ENCODE assay signal across 24 mouse cellular contexts in genomic region chr3:56824157-56824556, GRCm38 (mm10).
A peak's percentile ranks its signal among the peaks of the same experiment; 100 is the strongest.
DNase-seq lines count a peak whose midpoint lies in the region; ATAC-seq and TF ChIP-seq lines count a peak whose summit lies in the region.
"Had no signal": no experiment of that assay in that cellular context is flagged by ENCODE, and none has a peak within 500 bp of the region (broad histone marks: within the 10 kb centered on the region; RNA-seq: fewer than 3 reads in every experiment).

No protein-coding gene starts in this region.

- no peaks in the 10 kb centered on the region for H3K36me3 ChIP-seq in forebrain, embryonic 13.5 days (ENCODE audit: poor library complexity, severe bottlenecking)
- no peaks in the 10 kb centered on the region for H3K36me3 ChIP-seq in forebrain, embryonic 12.5 days (replicated peaks)
- H3K36me3 ChIP-seq in hindbrain, embryonic 16.5 days (ENCODE audit: control insufficient read depth, insufficient read depth, low read length), result no peaks in the 10 kb centered on the region
- H3K36me3 ChIP-seq in hindbrain, embryonic 12.5 days, result no peaks in the 10 kb centered on the region
- H3K36me3 ChIP-seq: heart, embryonic 12.5 days; heart, embryonic 15.5 days; hindbrain, embryonic 10.5 days; hindbrain, embryonic 15.5 days had no signal

- no peak overlapping the region for H3K9ac ChIP-seq in forebrain, embryonic 13.5 days
- H3K9ac ChIP-seq in forebrain, embryonic 12.5 days, result no peak overlapping the region
- H3K9ac ChIP-seq in hindbrain, embryonic 16.5 days (ENCODE audit: low read depth, low read length), result no peak overlapping the region
- H3K9ac ChIP-seq in hindbrain, embryonic 12.5 days, result no peak overlapping the region
- H3K9ac ChIP-seq: heart, embryonic 12.5 days; heart, embryonic 15.5 days; hindbrain, embryonic 15.5 days had no signal

- no peak for TF ChIP-seq POLR2A in brain, embryonic 14.5 days (IDR thresholded peaks at IDR 0.05; ENCODE audit: borderline replicate concordance, extremely low read depth, insufficient read depth, insufficient read length, poor library complexity, severe bottlenecking)

- TF ChIP-seq CTCF in brain, embryonic 14.5 days (IDR thresholded peaks at IDR 0.05; ENCODE audit: borderline replicate concordance, extremely low read depth, insufficient read depth, insufficient read length), result no peak

- no peak overlapping the region for H3K4me3 ChIP-seq in forebrain, embryonic 13.5 days
- H3K4me3 ChIP-seq in forebrain, embryonic 12.5 days (replicated peaks), result no peak overlapping the region
- no peak overlapping the region for H3K4me3 ChIP-seq in hindbrain, embryonic 16.5 days (ENCODE audit: low read length)
- H3K4me3 ChIP-seq in hindbrain, embryonic 12.5 days, result no peak overlapping the region
- H3K4me3 ChIP-seq: heart, embryonic 12.5 days; heart, embryonic 15.5 days; hindbrain, embryonic 10.5 days; hindbrain, embryonic 15.5 days had no signal

- no peak overlapping the region for H3K27ac ChIP-seq in forebrain, embryonic 13.5 days
- no peak overlapping the region for H3K27ac ChIP-seq in forebrain, embryonic 12.5 days
- H3K27ac ChIP-seq in hindbrain, embryonic 16.5 days (ENCODE audit: low read depth, low read length), result no peak overlapping the region
- no peak overlapping the region for H3K27ac ChIP-seq in hindbrain, embryonic 12.5 days
- H3K27ac ChIP-seq: heart, embryonic 15.5 days; hindbrain, embryonic 10.5 days; hindbrain, embryonic 15.5 days had no signal

- H3K9me3 ChIP-seq in forebrain, embryonic 13.5 days (replicated peaks), result no peaks in the 10 kb centered on the region
- H3K9me3 ChIP-seq in forebrain, embryonic 12.5 days, result no peaks in the 10 kb centered on the region
- H3K9me3 ChIP-seq in hindbrain, embryonic 16.5 days (ENCODE audit: control insufficient read depth, low read length), result no peaks in the 10 kb centered on the region
- H3K9me3 ChIP-seq in hindbrain, embryonic 12.5 days (replicated peaks), result no peaks in the 10 kb centered on the region
- H3K9me3 ChIP-seq: heart, embryonic 12.5 days; heart, embryonic 15.5 days; hindbrain, embryonic 10.5 days; hindbrain, embryonic 15.5 days had no signal

- no peak overlapping the region for H3K4me2 ChIP-seq in forebrain, embryonic 13.5 days
- H3K4me2 ChIP-seq in forebrain, embryonic 12.5 days, result no peak overlapping the region
- no peak overlapping the region for H3K4me2 ChIP-seq in hindbrain, embryonic 16.5 days (ENCODE audit: low read length)
- H3K4me2 ChIP-seq in hindbrain, embryonic 12.5 days (replicated peaks), result no peak overlapping the region
- H3K4me2 ChIP-seq: heart, embryonic 12.5 days; heart, embryonic 15.5 days; hindbrain, embryonic 15.5 days had no signal

- no peaks in the 10 kb centered on the region for H3K27me3 ChIP-seq in forebrain, embryonic 13.5 days
- H3K27me3 ChIP-seq in forebrain, embryonic 12.5 days, result no peaks in the 10 kb centered on the region
- no peaks in the 10 kb centered on the region for H3K27me3 ChIP-seq in hindbrain, embryonic 16.5 days (replicated peaks; ENCODE audit: control insufficient read depth, insufficient read depth, low read length)
- H3K27me3 ChIP-seq in hindbrain, embryonic 12.5 days, result no peaks in the 10 kb centered on the region
- H3K27me3 ChIP-seq: heart, embryonic 12.5 days; heart, embryonic 15.5 days; hindbrain, embryonic 15.5 days had no signal

- H3K4me1 ChIP-seq in forebrain, embryonic 13.5 days, result no peaks in the 10 kb centered on the region
- no peaks in the 10 kb centered on the region for H3K4me1 ChIP-seq in forebrain, embryonic 12.5 days
- H3K4me1 ChIP-seq in hindbrain, embryonic 16.5 days (ENCODE audit: control insufficient read depth, insufficient read depth, low read depth, low read length), result no peaks in the 10 kb centered on the region
- H3K4me1 ChIP-seq in hindbrain, embryonic 12.5 days, result no peaks in the 10 kb centered on the region
- H3K4me1 ChIP-seq: heart, embryonic 12.5 days; heart, embryonic 15.5 days; hindbrain, embryonic 10.5 days; hindbrain, embryonic 15.5 days had no signal

- DNase-seq in brain, embryonic 14.5 days (ENCODE audit: low read depth), result peak; percentile 28
- no peak for DNase-seq in cerebellum, adult 9-10 months
- DNase-seq: adrenal gland, adult 8-10 months; adrenal gland, postnatal 25 days; cerebellum, adult 11-12 months; cerebellum, adult 8-10 months; cerebellum, postnatal 14 days; gastrocnemius, postnatal 25 days; heart, adult 18-20 months; heart, postnatal 10 days; heart, postnatal 36 days; kidney, adult 18-20 months; kidney, adult 9 months had no signal

- ATAC-seq in forebrain, embryonic 13.5 days, result peak; percentile 51; the same call in 1 of the 2 replicates
- no peak for ATAC-seq in forebrain, embryonic 12.5 days (ENCODE audit: low FRiP score)
- 0 out of 2 replicates have a peak, but pooled peaks have one; percentile 34 for ATAC-seq in hindbrain, embryonic 16.5 days
- no peak for ATAC-seq in hindbrain, embryonic 12.5 days (ENCODE audit: low FRiP score)
- ATAC-seq: activated CD4-positive, CD25-positive, alpha-beta regulatory T cell, adult 4 months; inflammation-experienced regulatory T-cells, adult 6 months; intestine, embryonic 16.5 days had no signal

- 67% methylated on average over 4 of the region's 4 CpGs for WGBS in forebrain, embryonic 13.5 days
- whole genome bisulfite sequencing in forebrain, embryonic 12.5 days, result 67% methylated on average over 4 of the region's 4 CpGs
- WGBS in hindbrain, embryonic 16.5 days, result 58% methylated on average over 4 of the region's 4 CpGs
- 81% methylated on average over 4 of the region's 4 CpGs for WGBS in hindbrain, embryonic 12.5 days

Comparison
In these comparisons a context has a peak if more than half of its experiments do, and no peak if none do; other contexts are left out.
1. ATAC-seq: peak in forebrain, embryonic 13.5 days (single experiment) and hindbrain, embryonic 16.5 days (single experiment); none in forebrain, embryonic 12.5 days (single experiment) and hindbrain, embryonic 12.5 days (single experiment).